Mouse (Mus musculus): Measurements from ENCODE around the gene Dock10. TPM values are rescaled to one million over a fixed set of nuclear protein-coding genes. Genes with fewer than 3 reads are reported as not detected.

Dock10 gene
- total RNA-seq, 2 experiments from 2014 or later: 16.1 to 16.3 TPM

- no peak for DNase-seq
These were observed 30.1 kb downstream of the Dock10 start for GRCm38 (mm10) chr1:80728183-80728582.

DNA sequence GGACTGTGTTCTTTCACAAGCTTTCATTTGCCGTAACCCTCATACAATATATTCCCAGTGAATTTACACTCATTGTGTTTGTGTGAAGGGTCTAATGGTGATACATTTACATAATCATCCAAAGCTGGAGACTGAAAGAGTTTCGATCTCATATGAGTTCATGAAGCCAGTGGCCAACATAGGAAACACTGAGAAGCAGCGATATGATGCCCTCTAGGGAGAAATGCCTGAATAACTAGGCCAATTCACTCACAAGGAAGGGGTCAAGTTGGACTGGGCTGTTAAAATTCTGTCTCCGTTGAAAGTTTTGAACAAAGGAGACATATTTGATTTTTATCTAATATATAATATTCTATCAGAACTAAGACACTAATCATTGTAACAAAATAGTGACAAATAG lies 30.9 kb downstream of the Dock10 start:
- DNase-seq: no peak

DNA sequence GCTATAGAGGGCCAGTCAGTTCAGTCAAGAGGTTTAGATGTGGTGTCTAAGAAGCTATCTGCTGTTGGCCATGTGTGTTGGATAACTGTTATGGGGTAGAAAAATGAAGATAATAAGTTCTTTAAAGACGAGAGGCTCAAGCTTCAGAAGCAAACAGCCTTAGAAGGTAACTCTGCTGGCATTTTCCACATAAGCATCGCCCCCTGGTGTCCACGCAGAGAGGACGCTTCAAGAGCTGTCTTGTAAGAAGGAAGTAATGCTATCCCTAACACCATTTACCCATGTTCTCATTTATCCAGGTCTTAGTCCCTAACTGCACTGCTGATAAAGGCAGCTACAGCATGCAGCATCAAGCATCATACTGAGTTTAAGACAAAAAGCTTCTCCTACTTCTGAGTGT lies 35.7 kb downstream of the Dock10 start:
- DNase-seq: peak; percentile 72 to 80

DNA sequence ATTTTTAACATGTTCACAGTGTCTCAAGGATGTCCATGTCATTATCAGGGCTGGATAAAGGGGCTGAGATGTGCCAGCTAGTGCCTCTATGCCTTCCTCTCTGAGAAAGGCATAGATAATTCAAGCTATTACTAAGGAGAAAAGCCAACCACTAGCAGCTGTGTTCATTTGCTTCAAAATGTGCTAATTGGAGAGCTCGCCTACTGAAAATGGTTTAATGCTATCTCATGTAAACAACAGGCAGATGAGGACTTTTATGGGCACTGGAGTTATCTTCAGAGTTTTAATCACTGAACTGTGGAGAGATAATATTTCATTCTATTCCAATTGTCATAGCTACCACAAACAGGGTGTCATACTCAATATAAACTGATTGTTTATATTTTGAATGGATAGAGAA lies 36.3 kb downstream of the Dock10 start:
- no peak for DNase-seq

GRCm38 (mm10) chr1:80721181-80721580 lies 37.1 kb downstream of the Dock10 start:
- DNase-seq: no peak

DNA sequence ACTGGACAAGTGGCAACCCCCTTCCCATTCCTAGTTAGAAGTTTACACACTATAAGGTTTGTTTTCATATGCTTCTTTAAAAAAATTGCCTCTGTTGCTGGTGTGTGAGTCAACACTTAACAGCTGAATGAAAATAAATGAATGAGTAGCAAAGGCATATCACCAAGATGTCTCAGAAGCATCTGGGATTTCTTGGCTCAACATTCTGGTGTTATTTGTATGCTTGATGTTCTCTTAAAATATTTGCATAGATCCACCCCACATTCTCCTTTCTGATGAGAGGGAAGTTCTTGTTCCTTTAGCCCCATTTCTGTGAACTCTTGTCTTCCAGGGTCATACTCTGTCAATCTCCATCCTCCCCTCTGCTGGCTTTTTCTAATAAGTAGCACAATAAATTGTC lies 38.2 kb downstream of the Dock10 start:
- no peak for DNase-seq

DNA sequence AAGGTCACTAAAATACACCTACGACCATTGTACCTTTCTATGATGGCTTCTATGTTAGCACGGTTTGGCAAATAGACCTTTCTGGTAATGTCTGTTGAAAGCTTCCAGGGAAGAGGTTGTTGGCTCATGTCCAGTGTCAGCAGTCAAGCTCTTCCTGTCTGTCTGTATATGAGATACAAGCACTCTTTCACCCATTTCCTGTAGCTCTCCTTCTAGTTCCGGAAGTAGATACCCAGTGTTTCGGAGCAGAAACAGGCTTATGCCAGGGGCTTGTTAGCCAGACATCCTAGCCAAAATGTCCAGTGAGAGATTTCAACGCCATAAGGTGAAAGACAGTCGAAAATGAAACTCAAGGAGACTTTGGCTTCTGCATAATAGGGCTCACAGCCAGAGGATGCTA lies 38.9 kb downstream of the Dock10 start:
- DNase-seq: no peak

GRCm38 (mm10) chr1:80718666-80719065 lies 39.7 kb downstream of the Dock10 start:
- DNase-seq: no peak

DNA sequence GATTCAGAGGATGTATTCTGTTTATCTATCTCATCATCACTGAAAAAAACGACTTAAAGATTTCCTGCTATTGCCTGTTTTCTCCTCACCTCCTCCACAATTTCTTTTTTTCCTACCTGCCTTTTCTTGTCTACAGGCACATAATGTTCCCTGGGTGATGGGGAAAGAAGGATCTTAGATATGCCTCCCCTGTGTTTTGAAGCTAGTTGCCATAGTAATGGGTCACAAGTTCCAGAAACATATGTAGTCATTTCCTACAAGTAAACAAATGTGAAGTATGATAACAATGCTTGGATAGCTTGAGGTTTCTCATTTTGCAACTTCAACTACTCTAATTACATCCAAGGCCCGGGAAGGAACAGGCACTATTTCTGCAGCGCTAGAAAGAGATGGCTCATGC lies 42.4 kb downstream of the Dock10 start:
- no peak for DNase-seq

GRCm38 (mm10) chr1:80713920-80714319 lies 44.4 kb downstream of the Dock10 start:
- DNase-seq: no peak

DNA sequence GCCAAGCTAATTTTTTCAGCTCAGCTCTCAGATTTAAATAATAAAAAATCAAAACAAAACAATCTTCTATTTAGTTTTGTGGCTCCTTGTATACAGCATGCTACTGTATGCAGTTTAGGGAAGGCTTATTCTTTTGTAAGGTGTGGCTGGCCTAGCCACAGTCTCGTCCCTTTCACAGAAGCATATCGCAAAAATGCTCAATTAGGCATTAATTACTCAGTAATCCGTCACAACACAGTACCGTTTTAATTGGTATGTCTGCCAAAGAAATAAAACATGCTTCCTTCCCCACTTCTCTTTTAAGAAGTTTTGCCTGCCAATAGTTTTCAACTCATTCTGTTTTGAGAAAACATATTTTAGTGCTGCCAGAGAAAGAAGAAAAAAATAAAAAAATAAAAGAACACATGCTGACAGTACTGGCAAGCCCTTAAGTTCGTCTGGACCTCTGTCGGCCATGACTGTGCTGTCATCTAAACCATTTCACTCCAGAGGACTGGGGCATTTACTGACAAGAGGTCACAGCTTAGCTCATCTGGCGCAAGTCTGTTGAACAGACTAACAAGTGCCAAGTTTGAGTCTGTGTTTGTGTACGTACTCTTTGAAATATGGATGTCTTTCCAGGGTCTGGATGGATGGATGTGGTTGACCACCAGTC lies 47.6 kb downstream of the Dock10 start:
- DNase-seq: no peak

DNA sequence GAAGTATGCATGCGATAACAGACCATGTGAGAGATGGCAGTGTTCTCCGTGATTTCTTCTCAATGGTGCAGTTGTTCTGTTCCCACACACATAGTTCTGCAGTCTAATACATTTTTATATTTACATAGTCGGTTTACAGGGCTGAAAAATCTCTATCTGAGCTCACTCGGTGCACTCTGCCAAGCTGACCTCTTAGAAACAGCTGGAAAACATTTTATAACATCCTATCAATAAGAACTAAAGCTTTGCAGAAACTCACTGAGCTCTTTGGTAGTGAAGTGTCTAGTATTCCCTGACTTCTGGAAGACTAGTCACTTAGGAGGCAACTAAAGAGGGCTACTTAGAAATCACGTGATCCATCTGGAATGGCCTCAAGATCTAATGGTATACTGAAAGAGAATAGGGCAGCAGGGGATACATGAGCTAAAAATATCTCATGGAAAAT lies 48.2 kb downstream of the Dock10 start:
- DNase-seq: no peak

DNA sequence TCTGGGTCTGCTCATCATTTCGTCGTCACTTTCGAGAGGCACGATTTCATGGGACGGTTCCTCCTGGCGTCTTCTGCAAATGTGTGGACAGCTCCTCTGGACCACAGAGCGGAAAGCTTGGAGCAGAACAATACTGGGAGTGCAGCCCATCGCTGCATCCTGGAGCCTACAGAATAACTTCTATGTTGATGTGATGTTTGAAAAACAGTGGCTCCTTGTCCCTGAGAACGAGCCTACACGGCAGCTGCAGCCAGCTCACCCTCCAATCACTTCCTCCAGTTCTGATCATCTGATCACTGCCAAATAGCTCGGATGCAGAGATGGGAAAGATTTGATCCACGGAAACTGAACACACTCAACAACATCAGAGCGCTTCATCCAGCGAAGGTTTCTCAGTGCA lies 49.0 kb downstream of the Dock10 start:
- no peak for DNase-seq

DNA sequence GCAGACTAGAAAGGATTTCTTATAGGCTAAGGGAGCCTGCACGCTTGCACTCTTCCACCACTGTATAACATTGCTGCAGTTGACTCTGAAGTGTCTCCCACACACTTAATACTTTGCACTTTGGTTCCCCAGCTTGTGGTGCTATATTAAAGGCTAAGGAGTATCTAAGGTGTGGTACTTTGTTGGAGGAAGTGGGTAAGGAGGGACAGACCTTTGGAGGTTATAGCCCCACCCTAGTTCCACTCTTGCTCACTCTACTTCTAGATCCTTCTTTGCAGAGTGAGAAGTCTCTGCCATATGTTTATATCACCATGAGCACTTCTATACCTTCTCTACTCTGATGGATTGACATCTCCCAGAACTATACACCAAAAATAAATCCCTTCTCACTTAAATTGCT lies 55.0 kb downstream of the Dock10 start:
- no peak for DNase-seq

- DNase-seq: no peak
These were observed 82.2 kb downstream of the Dock10 start for GRCm38 (mm10) chr1:80676004-80676673.

GRCm38 (mm10) chr1:80671730-80672129 lies 86.6 kb downstream of the Dock10 start:
- DNase-seq: no peak

GRCm38 (mm10) chr1:80671056-80671455 lies 87.3 kb downstream of the Dock10 start:
- DNase-seq: no peak

- DNase-seq: no peak
These were observed 87.9 kb downstream of the Dock10 start for GRCm38 (mm10) chr1:80670387-80670786.

GRCm38 (mm10) chr1:80665761-80666160 lies 92.6 kb downstream of the Dock10 start:
- no peak for DNase-seq

DNA sequence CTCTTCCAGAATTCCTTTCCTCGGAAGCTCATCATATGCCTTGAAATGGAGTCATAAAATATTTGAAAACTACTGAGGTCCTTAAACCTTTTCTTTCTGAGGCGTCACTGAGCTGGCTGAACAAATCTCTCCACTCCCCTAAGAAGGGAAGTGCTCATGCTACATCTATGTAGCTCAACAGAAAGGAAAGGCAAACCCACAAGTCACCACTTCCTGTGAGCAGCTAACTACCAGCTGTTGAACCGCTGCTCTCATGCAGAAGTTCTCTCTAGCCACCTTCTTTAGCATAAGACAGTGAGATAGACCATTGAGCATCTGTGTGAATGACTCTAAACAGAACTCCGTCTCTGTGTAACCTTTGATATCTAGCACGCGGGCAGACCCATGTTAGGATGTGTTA lies 93.2 kb downstream of the Dock10 start:
- no peak for DNase-seq

DNA sequence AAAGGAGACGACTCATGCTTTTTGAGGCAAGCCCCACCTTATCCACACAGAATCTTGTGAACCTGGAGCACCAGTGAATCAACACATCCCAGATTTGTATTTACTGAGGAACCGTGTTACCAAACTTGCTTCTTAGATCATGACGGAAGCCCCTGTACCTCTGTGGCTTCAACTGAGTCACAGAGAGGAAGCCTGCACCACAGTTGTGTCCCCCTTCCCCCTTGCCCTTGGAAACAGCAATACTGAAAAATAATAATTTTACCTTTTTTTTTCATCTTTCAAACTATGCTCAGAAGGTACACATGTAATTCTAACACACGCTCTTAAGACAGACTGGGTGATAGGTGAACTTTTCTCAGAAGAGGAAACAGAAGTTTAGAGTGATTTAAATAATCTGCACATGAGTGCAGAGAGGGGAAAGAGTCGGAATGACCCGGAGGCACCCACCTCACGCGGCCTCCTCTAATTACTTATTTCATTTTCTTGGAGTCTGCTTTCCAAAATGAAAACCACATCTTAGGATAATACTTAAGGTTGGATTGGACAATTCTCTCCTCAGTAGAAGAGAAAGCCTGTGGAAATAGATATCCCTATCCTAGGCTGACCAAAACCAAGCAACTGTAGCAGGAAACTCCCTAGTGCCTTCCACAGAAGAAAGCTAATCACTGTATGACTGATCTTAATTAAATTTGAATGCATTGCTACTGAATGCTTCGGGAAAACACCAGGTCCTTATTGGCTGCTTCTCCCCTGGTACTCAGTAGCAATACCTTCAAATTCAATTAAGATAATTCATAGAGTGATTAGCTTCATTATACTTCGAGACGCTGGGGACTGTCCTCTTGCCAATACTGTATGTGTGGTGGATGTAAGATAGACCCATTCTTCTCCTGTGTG lies 96.6 kb downstream of the Dock10 start:
- DNase-seq: no peak

DNA sequence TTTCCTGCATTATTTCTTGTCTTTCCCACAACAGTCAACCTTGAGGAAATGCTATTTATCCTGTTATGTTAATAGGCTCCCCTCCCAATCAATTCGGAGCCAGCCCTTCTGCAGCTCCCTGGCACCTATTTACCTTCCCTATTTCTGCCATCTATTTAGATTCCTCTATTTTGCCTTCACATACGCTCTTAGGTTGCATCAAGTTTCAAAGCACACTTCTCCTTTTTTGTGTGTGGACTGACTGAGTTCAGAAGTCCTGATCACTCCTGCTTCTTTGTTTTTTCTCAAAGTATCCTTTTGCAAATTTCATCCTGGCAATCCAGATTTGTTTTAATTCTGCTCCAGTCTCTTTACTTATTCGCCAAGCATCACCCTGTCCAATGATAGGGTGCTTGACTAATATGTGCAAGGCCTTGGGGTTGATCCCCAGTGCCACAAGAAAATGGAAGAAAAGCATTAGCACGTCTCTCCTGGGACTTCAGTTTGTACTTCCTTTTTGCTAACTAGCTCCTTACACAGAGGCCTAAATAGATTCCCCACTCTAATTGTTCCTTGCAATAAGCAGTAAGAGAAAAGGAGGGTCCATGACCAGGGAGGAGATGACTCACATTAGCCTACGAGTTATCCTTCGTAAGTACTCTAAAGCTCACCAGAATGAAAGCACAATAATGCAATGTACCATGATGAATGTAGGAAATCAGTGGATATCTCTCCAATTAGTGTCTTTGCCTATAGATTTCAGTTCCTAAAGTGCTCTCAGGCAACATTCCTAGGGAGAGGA lies 98.7 kb downstream of the Dock10 start:
- DNase-seq: no peak
